Mouse (Mus musculus) heart, embryonic 14.5 days (tissue): ENCODE data around the gene Atp13a3. TPM values are rescaled to one million over a fixed set of nuclear protein-coding genes. Genes with fewer than 3 reads are reported as not detected.
"Not testable (repeated sequence)": the region's sequence is repeated elsewhere in the genome, so short reads cannot be mapped to it uniquely, and the experiment has no call there.

ENCODE experiments used
- ATAC-seq: fragments of 200-750 bp; cut with Nextera tagmentation; 2 replicates; pipeline ENCODE4 v1.8.0; 2017; ENCODE audit warnings: low read depth, moderate TSS enrichment; ENCODE audit not compliant: insufficient number of reproducible peaks, insufficient read depth, low FRiP score
- H3K27ac ChIP-seq, 2 experiments: fragments of 200-500 bp in 1 of 2; fragments of 300-500 bp in 1 of 2; sonication (generic) in 1 of 2; replicated peaks in 1 of 2; 2 replicates each; pipeline ENCODE4 v1.5.1; 2012 to 2014; ENCODE audit warnings: low read depth in 2 of 2, low read length in 2 of 2, control low read depth in 1 of 2, mild to moderate bottlenecking in 1 of 2, mixed read lengths in 1 of 2; ENCODE audit not compliant: control insufficient read depth in 1 of 2, insufficient read depth in 1 of 2
- H3K27me3 ChIP-seq: fragments of 300-500 bp; sonication (generic); 2 replicates; pipeline ENCODE4 v1.6.1; 2014; ENCODE audit warnings: mild to moderate bottlenecking, low read length, control low read depth; ENCODE audit not compliant: control insufficient read depth, insufficient read depth
- H3K36me3 ChIP-seq: fragments of 300-500 bp; sonication (generic); 2 replicates; pipeline ENCODE4 v1.6.1; 2014; ENCODE audit warnings: mild to moderate bottlenecking, control low read depth, low read length, mixed read lengths; ENCODE audit not compliant: control insufficient read depth, insufficient read depth
- H3K4me1 ChIP-seq, 2 experiments: fragments of 200-500 bp in 1 of 2; fragments of 300-500 bp in 1 of 2; sonication (generic) in 1 of 2; 2 replicates each; pipeline ENCODE4 v1.6.1; 2012 to 2014; ENCODE audit warnings: low read length in 2 of 2, control low read depth in 1 of 2, mixed read lengths in 1 of 2; ENCODE audit not compliant: control insufficient read depth in 2 of 2, insufficient read depth in 2 of 2
- H3K4me2 ChIP-seq: fragments of 300-500 bp; sonication (generic); 2 replicates; pipeline ENCODE4 v1.6.1; 2014; ENCODE audit warnings: mild to moderate bottlenecking, low read length
- H3K4me3 ChIP-seq, 2 experiments: fragments of 200-500 bp in 1 of 2; fragments of 300-500 bp in 1 of 2; sonication (generic) in 1 of 2; 2 replicates each; pipeline ENCODE4 v1.5.1; 2012 to 2014; ENCODE audit warnings: low read length in 2 of 2, mild to moderate bottlenecking in 2 of 2, control low read depth in 1 of 2, low read depth in 1 of 2, moderate library complexity in 1 of 2; ENCODE audit not compliant: control insufficient read depth in 1 of 2, insufficient read depth in 1 of 2
- H3K9ac ChIP-seq: fragments of 300-500 bp; sonication (generic); 2 replicates; pipeline ENCODE4 v1.6.1; 2014; ENCODE audit warnings: mild to moderate bottlenecking, low read length
- H3K9me3 ChIP-seq: fragments of 300-500 bp; sonication (generic); 2 replicates; pipeline ENCODE4 v1.6.1; 2016; ENCODE audit warnings: low read length, control low read depth; ENCODE audit not compliant: control insufficient read depth
- WGBS: fragments of 180-500 bp; shearing (Covaris S2); extraction: QIAGEN DNeasy Blood & Tissue Kit; methylation state at CpG from one replicate; pipeline ENCODE4 v1.1.7; 2014; 5-methylcytosine and 5-hydroxymethylcytosine counted together
- polyA plus RNA-seq: library from polyadenylated mRNA; unstranded; fragments of >200 nt; fragmentation: Nextera tagmentation; extraction: Ambion mirVana; gene quantifications from 2 replicates; pipeline ENCODE4 v1.2.1, GENCODE M21; 2014

Atp13a3 gene
- 13.3 TPM in 2 replicates for polyA plus RNA-seq

- H3K4me2 ChIP-seq: no peak within 1 kb of the TSS
- H3K36me3 ChIP-seq: no peaks in the 10 kb centered on the region
- WGBS: 72% methylated on average over 11 of the region's 11 CpGs
- no peaks in the 10 kb centered on the region for H3K4me1 ChIP-seq
- no peaks in the 10 kb centered on the region for H3K27me3 ChIP-seq
- H3K9me3 ChIP-seq: no peaks in the 10 kb centered on the region
- H3K4me3 ChIP-seq: no peak within 1 kb of the TSS
- H3K27ac ChIP-seq: no peak within 1 kb of the TSS
- no peak within 1 kb of the TSS for H3K9ac ChIP-seq
- no peak for ATAC-seq
Observed at GRCm38 (mm10) chr16:30405925-30406670, at the start of gene Atp13a3. Gene Atp13a3 (minus strand): TSS chr16:30405975.

- H3K4me1 ChIP-seq: peaks cover 0 to 2% of the 10 kb centered on the region in 2 experiments; a peak in 1 of 4 replicates
- no peak overlapping the region for H3K4me3 ChIP-seq
- H3K9ac ChIP-seq: no peak overlapping the region
- H3K36me3 ChIP-seq: no peaks in the 10 kb centered on the region
- H3K9me3 ChIP-seq: no peaks in the 10 kb centered on the region
- ATAC-seq: no peak
- H3K27me3 ChIP-seq: no peaks in the 10 kb centered on the region
- H3K27ac ChIP-seq: no peak overlapping the region
- no peak overlapping the region for H3K4me2 ChIP-seq
- 58% methylated on average over 5 of the region's 5 CpGs for WGBS
Observed at GRCm38 (mm10) chr16:30453213-30453975, 47.6 kb upstream of the Atp13a3 start.

- not testable (repeated sequence) for H3K4me3 ChIP-seq, H3K27ac ChIP-seq, H3K36me3 ChIP-seq, H3K4me1 ChIP-seq, H3K9ac ChIP-seq, H3K27me3 ChIP-seq, H3K9me3 ChIP-seq, H3K4me2 ChIP-seq, ATAC-seq
- 85% methylated on average over 1 of the region's 2 CpGs for WGBS
Observed at GRCm38 (mm10) chr16:30451174-30451573, 45.4 kb upstream of the Atp13a3 start.

- Histone ChIP-seq H3K36me3 (no peaks in the 10 kb centered on the region), H3K27ac (no peak overlapping the region), H3K4me3 (no peak overlapping the region), H3K4me2 (no peak overlapping the region), H3K9ac (no peak overlapping the region), H3K9me3 (no peaks in the 10 kb centered on the region), H3K4me1 (peaks cover 0 to 2% of the 10 kb centered on the region in 2 experiments; a peak in 1 of 4 replicates), H3K27me3 (no peaks in the 10 kb centered on the region)
- 97% methylated on average over 1 of the region's 1 CpGs for WGBS
- ATAC-seq: no peak
Observed at GRCm38 (mm10) chr16:30449017-30449416, 43.2 kb upstream of the Atp13a3 start.

- Histone ChIP-seq H3K4me3 (no peak overlapping the region), H3K27ac (no peak overlapping the region)
- WGBS: 54% methylated on average over 3 of the region's 3 CpGs
Observed at GRCm38 (mm10) chr16:30448169-30448568, 42.4 kb upstream of the Atp13a3 start.

GRCm38 (mm10) chr16:30447642-30448041 lies 41.9 kb upstream of the Atp13a3 start:
- WGBS: 43% methylated on average over 4 of the region's 4 CpGs
- no peak overlapping the region for H3K4me2 ChIP-seq
- H3K4me3 ChIP-seq: no peak overlapping the region
- H3K9ac ChIP-seq: no peak overlapping the region
- no peak for ATAC-seq
- no peaks in the 10 kb centered on the region for H3K27me3 ChIP-seq
- no peaks in the 10 kb centered on the region for H3K9me3 ChIP-seq
- no peaks in the 10 kb centered on the region for H3K36me3 ChIP-seq
- H3K4me1 ChIP-seq: peaks cover 2 to 5% of the 10 kb centered on the region in 2 experiments; a peak in 2 of 4 replicates
- no peak overlapping the region for H3K27ac ChIP-seq

More at GRCm38 (mm10) chr16:30448169-30448568, 42.4 kb upstream of the Atp13a3 start:
- Histone ChIP-seq H3K4me2 (no peak overlapping the region), H3K36me3 (no peaks in the 10 kb centered on the region), H3K9ac (no peak overlapping the region), H3K4me1 (peaks cover 2 to 3% of the 10 kb centered on the region in 2 experiments; a peak in 2 of 4 replicates), H3K9me3 (no peaks in the 10 kb centered on the region), H3K27me3 (no peaks in the 10 kb centered on the region)
- ATAC-seq: no peak

GRCm38 (mm10) chr16:30443411-30443810 lies 37.6 kb upstream of the Atp13a3 start:
- Histone ChIP-seq H3K4me2 (no peak overlapping the region), H3K36me3 (no peaks in the 10 kb centered on the region), H3K27me3 (no peaks in the 10 kb centered on the region), H3K4me3 (no peak overlapping the region), H3K27ac (no peak overlapping the region), H3K4me1 (peaks cover 9 to 15% of the 10 kb centered on the region in 2 experiments), H3K9ac (no peak overlapping the region), H3K9me3 (no peaks in the 10 kb centered on the region)
- ATAC-seq: no peak
- WGBS: 53% methylated on average over 8 of the region's 8 CpGs
